Mouse (Mus musculus): ENCODE results near the gene Gm11114.

Gene Gm11114

GRCm38 (mm10) chr9:85357154-85357860 is 44.7 kb downstream of the Gm11114 start:
- DNase-seq (ENCODE audit: low read depth, low spot score), result no peak
